Mouse (Mus musculus): ENCODE results near the gene Tmem69. TPM values are rescaled to one million over a fixed set of nuclear protein-coding genes. Genes with fewer than 3 reads are reported as not detected.
A peak's percentile ranks its signal among the peaks of the same experiment; 100 is the strongest.

Gene Tmem69
- polyA plus RNA-seq (2012): 0.23 and 0.27 TPM in 2 replicates

- peaks cover 35% of the 10 kb centered on the region for H3K4me1 ChIP-seq (ENCODE audit: control insufficient read depth)
- TF ChIP-seq GATA1 (IDR thresholded peaks at IDR 0.05; ENCODE audit: low read length): 0 out of 2 replicates have a peak, but pooled peaks have one; percentile 16
- no peak for TF ChIP-seq TAL1 (IDR thresholded peaks at IDR 0.05; ENCODE audit: low read length)
- peaks cover 36% of the 10 kb centered on the region for H3K36me3 ChIP-seq (ENCODE audit: control insufficient read depth)
- no peaks in the 10 kb centered on the region for H3K27me3 ChIP-seq (ENCODE audit: control insufficient read depth)
- peak within 1 kb of the TSS; percentile 67 for H3K4me3 ChIP-seq (replicated peaks)
- H3K9me3 ChIP-seq (ENCODE audit: control insufficient read depth, low read length): no peaks in the 10 kb centered on the region
Measured at GRCm38 (mm10) chr4:116555413-116556300, at the start of gene Tmem69. Gene Tmem69 (minus strand): TSS chr4:116555936.

DNA sequence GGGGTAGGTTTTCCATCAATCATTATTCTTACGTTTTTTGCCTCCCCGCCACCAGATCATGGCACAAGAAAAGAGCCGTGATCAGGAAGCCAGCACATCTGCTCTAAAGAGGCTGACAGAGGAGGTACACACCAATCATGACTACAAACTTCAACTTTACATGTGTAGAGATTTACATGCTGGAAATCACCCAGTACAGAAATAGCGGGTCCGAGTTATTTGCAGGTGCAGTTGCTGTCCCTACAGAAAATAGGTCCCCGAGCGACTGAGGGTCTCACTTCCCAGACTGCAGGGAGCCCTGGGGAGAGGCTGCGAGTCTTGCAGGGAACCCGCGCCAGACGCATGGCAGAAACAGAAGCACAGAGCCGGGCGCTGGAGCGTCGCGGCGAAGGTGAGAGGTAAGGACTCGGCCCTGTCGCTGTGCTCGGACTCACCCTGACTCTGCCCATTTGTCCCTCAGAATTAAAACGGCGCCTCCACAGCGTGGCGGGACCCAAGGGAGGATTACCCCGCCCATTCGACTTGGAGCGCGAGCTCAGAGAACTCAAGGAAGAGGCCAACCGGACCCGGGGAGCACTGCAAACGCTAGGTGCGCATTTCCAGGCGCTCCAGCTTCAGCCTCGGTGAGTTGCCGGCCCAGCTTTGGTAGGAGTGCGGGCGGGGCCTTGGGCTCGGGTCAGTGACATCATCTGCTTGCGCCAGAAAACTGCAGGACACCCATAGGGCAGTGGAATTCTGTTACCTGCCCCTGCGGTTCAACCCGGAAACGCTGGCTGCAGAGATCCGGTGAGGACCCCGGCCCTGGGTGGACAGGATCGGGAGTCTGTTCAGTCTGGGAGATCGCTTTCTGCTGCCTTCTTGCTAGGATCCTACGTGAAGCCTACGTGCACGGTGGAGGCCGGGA, 41.5 kb upstream of the Tmem69 start:
- TF ChIP-seq GATA1 (IDR thresholded peaks at IDR 0.05; ENCODE audit: low read length): no peak
- TF ChIP-seq TAL1 (IDR thresholded peaks at IDR 0.05; ENCODE audit: low read length): no peak
- H3K4me1 ChIP-seq (ENCODE audit: control insufficient read depth): peaks cover 38% of the 10 kb centered on the region
- H3K4me3 ChIP-seq (replicated peaks): peak overlapping the region; percentile 88
- H3K36me3 ChIP-seq (ENCODE audit: control insufficient read depth): peaks cover 66% of the 10 kb centered on the region
- H3K27me3 ChIP-seq (ENCODE audit: control insufficient read depth): no peaks in the 10 kb centered on the region; the same call in 1 of the 2 replicates
- H3K9me3 ChIP-seq (ENCODE audit: control insufficient read depth, low read length): no peaks in the 10 kb centered on the region

- no peaks in the 10 kb centered on the region for H3K9me3 ChIP-seq (ENCODE audit: control insufficient read depth, low read length)
- no peak for TF ChIP-seq GATA1 (IDR thresholded peaks at IDR 0.05; ENCODE audit: low read length)
- no peak for TF ChIP-seq TAL1 (IDR thresholded peaks at IDR 0.05; ENCODE audit: low read length)
- H3K4me1 ChIP-seq (ENCODE audit: control insufficient read depth): peaks cover 40% of the 10 kb centered on the region
- H3K36me3 ChIP-seq (ENCODE audit: control insufficient read depth): peaks cover 66% of the 10 kb centered on the region
- no peaks in the 10 kb centered on the region; the same call in 1 of the 2 replicates for H3K27me3 ChIP-seq (ENCODE audit: control insufficient read depth)
- H3K4me3 ChIP-seq (replicated peaks): peak within 1 kb of the TSS; percentile 88
Measured at GRCm38 (mm10) chr4:116596379-116596778, 40.6 kb upstream of the Tmem69 start, which contains the start of gene Ccdc17. Gene Ccdc17 (plus strand): TSS chr4:116596654.

DNA sequence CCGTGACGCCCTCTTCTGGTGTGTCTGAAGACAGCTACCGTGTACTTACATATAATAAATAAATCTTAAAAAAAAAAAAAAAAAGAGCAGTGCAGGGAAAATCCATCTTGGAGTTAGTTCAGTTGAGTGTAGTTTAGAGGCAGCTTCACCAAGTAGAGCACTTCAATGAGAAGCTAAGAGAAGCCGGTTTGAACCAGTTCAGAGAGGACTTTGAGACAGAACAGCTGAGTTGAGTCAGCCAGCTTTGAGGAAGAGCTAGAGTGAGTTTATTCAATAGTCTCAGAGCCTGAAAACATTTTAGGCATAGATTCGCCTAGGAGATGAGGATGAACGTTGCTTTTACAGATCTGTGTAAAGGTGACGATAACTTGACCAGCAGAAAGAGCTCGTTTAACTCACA, 40.1 kb upstream of the Tmem69 start:
- TF ChIP-seq GATA1 (IDR thresholded peaks at IDR 0.05; ENCODE audit: low read length) (no peak), TAL1 (IDR thresholded peaks at IDR 0.05; ENCODE audit: low read length) (no peak)
- Histone ChIP-seq H3K9me3 (ENCODE audit: control insufficient read depth, low read length) (no peaks in the 10 kb centered on the region), H3K36me3 (ENCODE audit: control insufficient read depth) (peaks cover 66% of the 10 kb centered on the region), H3K27me3 (ENCODE audit: control insufficient read depth) (no peaks in the 10 kb centered on the region; the same call in 1 of the 2 replicates), H3K4me1 (ENCODE audit: control insufficient read depth) (peaks cover 40% of the 10 kb centered on the region), H3K4me3 (replicated peaks) (no peak overlapping the region)

- H3K27me3 ChIP-seq (ENCODE audit: control insufficient read depth): no peaks in the 10 kb centered on the region
Measured at GRCm38 (mm10) chr4:116558151-116558882, 2.6 kb upstream of the Tmem69 start.

DNA sequence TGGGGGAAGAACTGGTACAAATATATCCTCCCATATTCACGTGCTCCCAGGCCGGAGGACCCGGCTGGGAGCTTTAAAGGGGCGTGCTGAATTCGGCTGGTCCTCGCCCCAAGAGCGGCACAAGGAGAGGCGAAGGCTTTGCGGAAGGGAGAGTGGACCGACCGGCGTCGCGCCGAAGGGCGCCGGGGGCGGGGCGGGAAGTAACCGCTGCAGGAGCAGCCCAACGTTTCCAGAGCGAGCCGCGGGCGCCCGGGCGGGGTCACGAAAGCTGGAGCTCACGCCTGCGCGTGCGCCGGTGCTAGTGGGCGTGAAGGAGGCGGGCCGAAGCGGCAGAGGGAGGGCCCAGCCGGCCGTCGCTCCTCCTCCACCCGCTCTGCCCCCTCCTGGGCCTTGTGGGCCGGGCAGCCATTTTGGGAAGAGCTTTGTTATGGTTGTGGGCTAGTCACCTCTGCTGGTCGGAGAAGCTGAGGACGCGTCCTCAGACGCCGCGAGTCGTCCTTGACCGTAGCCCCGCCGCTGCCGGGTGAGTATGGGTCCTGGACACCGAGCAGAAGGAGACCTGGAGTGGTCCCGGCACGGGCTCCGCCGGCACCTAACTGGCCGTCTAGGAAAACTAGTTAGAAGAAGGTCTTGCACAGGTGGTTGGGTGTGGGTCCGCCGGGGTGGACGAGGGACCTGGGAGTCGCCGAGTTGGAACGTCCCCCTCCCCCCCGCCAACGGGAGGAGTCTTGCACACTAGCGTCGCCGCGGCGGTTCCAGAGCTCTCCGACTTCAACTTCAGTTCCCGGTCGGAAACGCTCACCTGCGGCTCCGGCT, 1.8 kb upstream of the Tmem69 start, which contains the start of gene Gpbp1l1:
Gpbp1l1 (plus strand) TSS at position 353 of the 816 bp plus-strand sequence.
- no peaks in the 10 kb centered on the region for H3K9me3 ChIP-seq (ENCODE audit: control insufficient read depth, low read length)
- peaks cover 31% of the 10 kb centered on the region for H3K36me3 ChIP-seq (ENCODE audit: control insufficient read depth)
- TF ChIP-seq GATA1 (IDR thresholded peaks at IDR 0.05; ENCODE audit: low read length) (no peak), TAL1 (IDR thresholded peaks at IDR 0.05; ENCODE audit: low read length) (no peak)
- H3K4me3 ChIP-seq (replicated peaks): peak within 1 kb of the TSS; percentile 67
- no peaks in the 10 kb centered on the region for H3K27me3 ChIP-seq (ENCODE audit: control insufficient read depth)
- H3K4me1 ChIP-seq (ENCODE audit: control insufficient read depth): peaks cover 44% of the 10 kb centered on the region

More at GRCm38 (mm10) chr4:116558151-116558882, 2.6 kb upstream of the Tmem69 start:
- Histone ChIP-seq H3K4me1 (ENCODE audit: control insufficient read depth) (peaks cover 46% of the 10 kb centered on the region), H3K9me3 (ENCODE audit: control insufficient read depth, low read length) (no peaks in the 10 kb centered on the region), H3K4me3 (replicated peaks) (peak overlapping the region; percentile 67), H3K36me3 (ENCODE audit: control insufficient read depth) (peaks cover 27% of the 10 kb centered on the region)
- TF ChIP-seq TAL1 (IDR thresholded peaks at IDR 0.05; ENCODE audit: low read length): no peak
- no peak for TF ChIP-seq GATA1 (IDR thresholded peaks at IDR 0.05; ENCODE audit: low read length)

DNA sequence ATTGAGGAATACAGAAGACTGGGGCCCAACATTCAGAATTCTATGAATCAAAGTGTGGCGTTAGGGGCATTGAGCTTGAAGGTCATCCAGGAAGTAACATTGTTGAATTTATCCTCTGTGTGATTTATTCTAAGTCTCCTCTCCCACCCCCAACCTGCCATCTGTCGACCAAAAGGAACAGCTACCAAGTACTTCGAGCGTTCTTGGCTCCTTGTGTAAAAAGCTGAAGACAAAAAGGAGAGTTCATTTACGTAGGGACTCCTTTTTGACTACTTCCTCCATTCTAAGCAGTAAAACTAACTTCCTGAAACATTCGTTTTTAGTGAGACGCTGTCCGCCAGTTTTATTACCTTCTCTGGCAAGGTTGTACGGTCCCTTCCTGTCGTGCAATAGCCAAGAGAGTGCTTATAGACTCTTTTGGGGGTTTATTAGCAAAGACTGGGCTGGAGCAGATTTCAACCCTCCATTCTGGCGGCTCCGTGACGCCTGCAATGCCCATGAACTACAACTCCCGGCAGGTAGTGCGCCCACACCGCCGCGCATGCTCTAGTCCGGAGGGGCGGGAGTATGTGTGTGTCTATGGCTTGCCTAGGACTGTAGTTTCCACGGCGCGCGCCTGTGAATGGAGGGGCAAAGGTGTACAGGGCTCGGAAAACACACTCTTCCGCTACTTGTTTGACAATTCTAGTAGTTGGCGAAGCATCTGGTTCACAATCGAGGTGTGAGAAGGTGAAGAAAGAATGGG, 997 bp upstream of the Tmem69 start:
- no peaks in the 10 kb centered on the region for H3K27me3 ChIP-seq (ENCODE audit: control insufficient read depth)
- no peaks in the 10 kb centered on the region for H3K9me3 ChIP-seq (ENCODE audit: control insufficient read depth, low read length)
- H3K4me3 ChIP-seq (replicated peaks): peak overlapping the region; percentile 67
- peaks cover 38% of the 10 kb centered on the region for H3K4me1 ChIP-seq (ENCODE audit: control insufficient read depth)
- peaks cover 30% of the 10 kb centered on the region for H3K36me3 ChIP-seq (ENCODE audit: control insufficient read depth)
- no peak for TF ChIP-seq GATA1 (IDR thresholded peaks at IDR 0.05; ENCODE audit: low read length)
- no peak for TF ChIP-seq TAL1 (IDR thresholded peaks at IDR 0.05; ENCODE audit: low read length)
